In the genomic region with DNA sequence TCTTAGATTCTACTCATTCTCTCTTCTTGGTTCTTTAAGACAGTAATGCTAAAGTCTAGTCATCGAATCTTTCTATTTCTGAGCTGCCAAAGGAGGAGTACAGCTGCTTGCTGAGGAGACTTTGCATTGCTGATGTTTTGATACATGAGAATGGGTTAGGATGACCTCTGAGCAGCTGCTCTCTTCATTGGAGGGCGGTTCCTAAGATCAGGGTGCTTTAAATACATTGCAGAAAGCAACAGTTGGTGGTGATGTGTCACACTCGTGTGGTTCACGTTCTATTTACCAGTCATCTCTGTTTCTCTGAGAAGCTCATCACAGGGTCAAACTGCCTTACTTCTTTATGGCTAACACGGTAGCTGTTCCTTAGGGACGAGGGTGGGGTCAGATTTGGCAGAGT, we compare ENCODE assay signal across 19 mouse cellular contexts. TPM values are rescaled to one million over a fixed set of nuclear protein-coding genes. Genes with fewer than 3 reads are reported as not detected.
DNase-seq lines count a peak whose midpoint lies in the region; ATAC-seq lines count a peak whose summit lies in the region.
"Had no signal": no experiment of that assay in that cellular context is flagged by ENCODE, and none has a peak within 500 bp of the region (broad histone marks: within the 10 kb centered on the region; RNA-seq: fewer than 3 reads in every experiment).

No protein-coding gene starts in this region.

- H3K9me3 ChIP-seq in midbrain, embryonic 11.5 days (ENCODE audit: control insufficient read depth, low read length): no peaks in the 10 kb centered on the region
- H3K9me3 ChIP-seq in midbrain, embryonic 14.5 days (ENCODE audit: control insufficient read depth, low read length): no peaks in the 10 kb centered on the region
- H3K9me3 ChIP-seq in midbrain, embryonic 13.5 days: no peaks in the 10 kb centered on the region
- H3K9me3 ChIP-seq in kidney, embryonic 14.5 days (ENCODE audit: control insufficient read depth, low read length): no peaks in the 10 kb centered on the region
- H3K9me3 ChIP-seq: forebrain, embryonic 10.5 days; heart, embryonic 12.5 days; hindbrain, embryonic 10.5 days; liver, embryonic 13.5 days; megakaryocyte, embryonic 14.5 days had no signal

- no peaks in the 10 kb centered on the region for H3K4me1 ChIP-seq in midbrain, embryonic 11.5 days (ENCODE audit: control insufficient read depth, insufficient read depth, low read length)
- H3K4me1 ChIP-seq in midbrain, embryonic 14.5 days (ENCODE audit: control insufficient read depth, insufficient read depth, low read length): no peaks in the 10 kb centered on the region
- H3K4me1 ChIP-seq in midbrain, embryonic 13.5 days (replicated peaks): no peaks in the 10 kb centered on the region
- H3K4me1 ChIP-seq in kidney, embryonic 14.5 days (ENCODE audit: control insufficient read depth, insufficient read depth, low read length): peaks cover 9% of the 10 kb centered on the region
- H3K4me1 ChIP-seq: forebrain, embryonic 10.5 days; heart, embryonic 12.5 days; hindbrain, embryonic 10.5 days; liver, embryonic 13.5 days had no signal

- H3K4me2 ChIP-seq in midbrain, embryonic 11.5 days: no peak overlapping the region
- no peak overlapping the region for H3K4me2 ChIP-seq in midbrain, embryonic 14.5 days (ENCODE audit: low read length)
- no peak overlapping the region for H3K4me2 ChIP-seq in midbrain, embryonic 13.5 days (replicated peaks)
- no peak overlapping the region for H3K4me2 ChIP-seq in kidney, embryonic 14.5 days (replicated peaks; ENCODE audit: low read depth, low read length)
- H3K4me2 ChIP-seq: heart, embryonic 12.5 days; liver, embryonic 13.5 days had no signal

- no peak for ATAC-seq in midbrain, embryonic 11.5 days (ENCODE audit: low FRiP score)
- ATAC-seq in midbrain, embryonic 14.5 days (ENCODE audit: low FRiP score, low TSS enrichment): no peak
- ATAC-seq in midbrain, embryonic 13.5 days: no peak
- ATAC-seq in kidney, embryonic 14.5 days (ENCODE audit: low FRiP score, low TSS enrichment): no peak

- H3K27ac ChIP-seq in midbrain, embryonic 11.5 days (ENCODE audit: low read depth, low read length): no peak overlapping the region
- no peak overlapping the region for H3K27ac ChIP-seq in midbrain, embryonic 14.5 days (replicated peaks; ENCODE audit: low read depth, low read length)
- no peak overlapping the region for H3K27ac ChIP-seq in midbrain, embryonic 13.5 days
- H3K27ac ChIP-seq in kidney, embryonic 14.5 days (ENCODE audit: low read depth, low read length): no peak overlapping the region
- H3K27ac ChIP-seq: forebrain, embryonic 10.5 days; hindbrain, embryonic 10.5 days; left cerebral cortex, adult 2 months; liver, embryonic 13.5 days had no signal

- no peak overlapping the region for H3K4me3 ChIP-seq in midbrain, embryonic 11.5 days (ENCODE audit: low read depth, low read length)
- H3K4me3 ChIP-seq in midbrain, embryonic 14.5 days (replicated peaks; ENCODE audit: low read depth, low read length): no peak overlapping the region
- H3K4me3 ChIP-seq in midbrain, embryonic 13.5 days (replicated peaks): no peak overlapping the region
- no peak overlapping the region for H3K4me3 ChIP-seq in kidney, embryonic 14.5 days (ENCODE audit: low read length)
- H3K4me3 ChIP-seq: forebrain, embryonic 10.5 days; heart, embryonic 12.5 days; hindbrain, embryonic 10.5 days; left cerebral cortex, adult 2 months; liver, embryonic 13.5 days; megakaryocyte, embryonic 14.5 days had no signal

- intact Hi-C loops in heart, postnatal 10 days (cut with DNase I): no loop called here
- intact Hi-C loops in heart, postnatal 25 days (cut with DNase I): no loop called here

- DNase-seq in heart, postnatal 10 days: peak; percentile 24 to 40
- no peak for DNase-seq in heart, postnatal 25 days (ENCODE audit: low spot score)
- peak; percentile 23 for DNase-seq in midbrain, embryonic 11.5 days (ENCODE audit: low spot score, missing footprints)
- DNase-seq in midbrain, embryonic 14.5 days: no peak
- peak; percentile 28 to 41 for DNase-seq in gastrocnemius, adult 8-10 months (ENCODE audit: low spot score in 2 of 2)
- DNase-seq in skeletal muscle tissue, adult 2 months (ENCODE audit: low read depth, low spot score): peak; percentile 77
- DNase-seq: adrenal gland, adult 2 months; cerebellum, adult 9-11 months; kidney, adult 18-20 months; kidney, postnatal 14 days; liver, embryonic 13.5 days had no signal

- no peak overlapping the region for H3K9ac ChIP-seq in midbrain, embryonic 11.5 days (ENCODE audit: low read length)
- H3K9ac ChIP-seq in midbrain, embryonic 14.5 days (replicated peaks; ENCODE audit: low read length): no peak overlapping the region
- no peak overlapping the region for H3K9ac ChIP-seq in midbrain, embryonic 13.5 days (replicated peaks)
- no peak overlapping the region for H3K9ac ChIP-seq in kidney, embryonic 14.5 days (ENCODE audit: low read depth, low read length)
- H3K9ac ChIP-seq: heart, embryonic 12.5 days; liver, embryonic 13.5 days had no signal

- no peaks in the 10 kb centered on the region for H3K36me3 ChIP-seq in midbrain, embryonic 11.5 days (ENCODE audit: control insufficient read depth, insufficient read depth, low read length)
- peaks cover 20% of the 10 kb centered on the region for H3K36me3 ChIP-seq in midbrain, embryonic 14.5 days (ENCODE audit: control insufficient read depth, insufficient read depth, low read length)
- peaks cover 27% of the 10 kb centered on the region for H3K36me3 ChIP-seq in midbrain, embryonic 13.5 days
- H3K36me3 ChIP-seq in kidney, embryonic 14.5 days (ENCODE audit: control insufficient read depth, insufficient read depth, low read length): peaks cover 9% of the 10 kb centered on the region; the same call in 1 of the 2 replicates
- H3K36me3 ChIP-seq: liver, embryonic 13.5 days had no signal

- H3K27me3 ChIP-seq in midbrain, embryonic 11.5 days (ENCODE audit: control insufficient read depth, insufficient read depth, low read length): no peaks in the 10 kb centered on the region
- H3K27me3 ChIP-seq in midbrain, embryonic 14.5 days (ENCODE audit: control insufficient read depth, insufficient read depth, low read length): no peaks in the 10 kb centered on the region
- no peaks in the 10 kb centered on the region for H3K27me3 ChIP-seq in midbrain, embryonic 13.5 days
- no peaks in the 10 kb centered on the region for H3K27me3 ChIP-seq in kidney, embryonic 14.5 days (ENCODE audit: control insufficient read depth, insufficient read depth, low read length)
- H3K27me3 ChIP-seq: CH12.LX; heart, embryonic 12.5 days; liver, embryonic 13.5 days; megakaryocyte, embryonic 14.5 days had no signal

- 90% methylated on average over 6 of the region's 6 CpGs for WGBS in midbrain, embryonic 11.5 days
- 92% methylated on average over 6 of the region's 6 CpGs for whole genome bisulfite sequencing in midbrain, embryonic 14.5 days
- WGBS in midbrain, embryonic 13.5 days: 91% methylated on average over 6 of the region's 6 CpGs
- 52% methylated on average over 6 of the region's 6 CpGs for WGBS in kidney, embryonic 14.5 days

RNA-seq across cellular contexts. Expression of a gene that starts 54.5 kb away (rescaled TPM):
- 10 to 100 TPM; 16.0 TPM for total RNA-seq in heart, postnatal 10 days (2021)
- 10 to 100 TPM; 10.7 to 11.0 TPM for total RNA-seq in heart, postnatal 25 days (2021)
- 31.9 and 34.3 TPM in 2 replicates for polyA plus RNA-seq in midbrain, embryonic 11.5 days (2014; fragmentation: Nextera tagmentation; extraction: Ambion mirVana)
- 35.1 and 39.9 TPM in 2 replicates for polyA plus RNA-seq in midbrain, embryonic 14.5 days (2014; fragmentation: Nextera tagmentation; extraction: Ambion mirVana)
- total RNA-seq in gastrocnemius, adult 8-10 months (2022): 10 to 100 TPM; 11.8 to 13.5 (median 13.4) TPM
- polyA plus RNA-seq in midbrain, embryonic 13.5 days (2015; fragmentation: Nextera tagmentation; extraction: Ambion mirVana): 43.2 and 45.5 TPM in 2 replicates
- polyA plus RNA-seq in kidney, embryonic 14.5 days (2014; fragmentation: Nextera tagmentation; extraction: Ambion mirVana): 23.2 and 32.1 TPM in 2 replicates

Comparison
In these comparisons a context has a peak if more than half of its experiments do, and no peak if none do; other contexts are left out.
1. DNase-seq: peak in heart, postnatal 10 days (2 of 2), midbrain, embryonic 11.5 days (single experiment), gastrocnemius, adult 8-10 months (2 of 2) and skeletal muscle tissue, adult 2 months (single experiment); none in heart, postnatal 25 days (single experiment) and midbrain, embryonic 14.5 days (single experiment).